Mouse (Mus musculus) liver, embryonic 13.5 days (tissue): Measurements from ENCODE around the gene Medag. TPM values are rescaled to one million over a fixed set of nuclear protein-coding genes. Genes with fewer than 3 reads are reported as not detected.
A peak's percentile ranks its signal among the peaks of the same experiment; 100 is the strongest.

ENCODE experiments used
- ATAC-seq: fragments of 200-750 bp; cut with Nextera tagmentation; 2 replicates; pipeline ENCODE4 v1.8.0; 2017; ENCODE audit warnings: low read depth, mild to moderate bottlenecking, moderate number of reproducible peaks, moderate library complexity
- DNase-seq: peaks from one replicate; pipeline ENCODE4 v3.0.0; 2022
- H3K27ac ChIP-seq: fragments of 300-500 bp; sonication (generic); 2 replicates; pipeline ENCODE4 v1.5.1; 2015; ENCODE audit warnings: moderate library complexity, mild to moderate bottlenecking, inconsistent platforms
- H3K27me3 ChIP-seq: fragments of 300-500 bp; sonication (generic); 2 replicates; pipeline ENCODE4 v1.6.1; 2015; ENCODE audit warnings: mild to moderate bottlenecking, inconsistent platforms
- H3K36me3 ChIP-seq: fragments of 300-500 bp; sonication (generic); 2 replicates; pipeline ENCODE4 v1.6.1; 2015; ENCODE audit warnings: mild to moderate bottlenecking, inconsistent platforms
- H3K4me1 ChIP-seq: fragments of 300-500 bp; sonication (generic); replicated peaks from 2 replicates; pipeline ENCODE4 v1.6.1; 2015; ENCODE audit warnings: inconsistent platforms
- H3K4me2 ChIP-seq: fragments of 300-500 bp; sonication (generic); 2 replicates; pipeline ENCODE4 v1.6.1; 2015; ENCODE audit warnings: inconsistent platforms, mild to moderate bottlenecking, moderate library complexity
- H3K4me3 ChIP-seq: fragments of 300-500 bp; sonication (generic); replicated peaks from 2 replicates; pipeline ENCODE4 v1.5.1; 2015; ENCODE audit warnings: mild to moderate bottlenecking, inconsistent platforms
- H3K9ac ChIP-seq: fragments of 300-500 bp; sonication (generic); 2 replicates; pipeline ENCODE4 v1.6.1; 2015; ENCODE audit warnings: mild to moderate bottlenecking, inconsistent platforms
- H3K9me3 ChIP-seq: fragments of 300-500 bp; sonication (generic); replicated peaks from 2 replicates; pipeline ENCODE4 v1.6.1; 2016; ENCODE audit warnings: inconsistent platforms
- WGBS: fragments of 180-500 bp; shearing (Covaris S2); methylation state at CpG from one replicate; pipeline ENCODE4 v1.1.7; 2015; ENCODE audit not compliant: insufficient replicate concordance; 5-methylcytosine and 5-hydroxymethylcytosine counted together
- polyA plus RNA-seq: library from polyadenylated mRNA; unstranded; fragments of >200 nt; fragmentation: Nextera tagmentation; extraction: Ambion mirVana; gene quantifications from 2 replicates; pipeline ENCODE4 v1.2.1, GENCODE M21; 2015

The Medag gene
- 0.28 and 0.36 TPM in 2 replicates for polyA plus RNA-seq

GRCm38 (mm10) chr5:149411509-149412193 lies at the start of gene Medag:
TSS of gene Medag (plus strand) at chr5:149411749.
- Histone ChIP-seq H3K27me3 (peaks cover 22% of the 10 kb centered on the region), H3K9me3 (no peaks in the 10 kb centered on the region), H3K4me3 (peak within 1 kb of the TSS; percentile 33), H3K9ac (no peak within 1 kb of the TSS), H3K27ac (no peak within 1 kb of the TSS), H3K4me2 (peak within 1 kb of the TSS; percentile 48), H3K4me1 (peaks cover 4% of the 10 kb centered on the region; the same call in 1 of the 2 replicates), H3K36me3 (no peaks in the 10 kb centered on the region)
- no peak for DNase-seq
- peak; percentile 36; the same call in 1 of the 2 replicates for ATAC-seq
- 12% methylated on average over 38 of the region's 38 CpGs for WGBS

- ATAC-seq: no peak
- WGBS: 67% methylated on average over 3 of the region's 3 CpGs
- H3K27me3 ChIP-seq: no peaks in the 10 kb centered on the region
Measured at GRCm38 (mm10) chr5:149362626-149363025, 48.9 kb upstream of the Medag start.

DNA sequence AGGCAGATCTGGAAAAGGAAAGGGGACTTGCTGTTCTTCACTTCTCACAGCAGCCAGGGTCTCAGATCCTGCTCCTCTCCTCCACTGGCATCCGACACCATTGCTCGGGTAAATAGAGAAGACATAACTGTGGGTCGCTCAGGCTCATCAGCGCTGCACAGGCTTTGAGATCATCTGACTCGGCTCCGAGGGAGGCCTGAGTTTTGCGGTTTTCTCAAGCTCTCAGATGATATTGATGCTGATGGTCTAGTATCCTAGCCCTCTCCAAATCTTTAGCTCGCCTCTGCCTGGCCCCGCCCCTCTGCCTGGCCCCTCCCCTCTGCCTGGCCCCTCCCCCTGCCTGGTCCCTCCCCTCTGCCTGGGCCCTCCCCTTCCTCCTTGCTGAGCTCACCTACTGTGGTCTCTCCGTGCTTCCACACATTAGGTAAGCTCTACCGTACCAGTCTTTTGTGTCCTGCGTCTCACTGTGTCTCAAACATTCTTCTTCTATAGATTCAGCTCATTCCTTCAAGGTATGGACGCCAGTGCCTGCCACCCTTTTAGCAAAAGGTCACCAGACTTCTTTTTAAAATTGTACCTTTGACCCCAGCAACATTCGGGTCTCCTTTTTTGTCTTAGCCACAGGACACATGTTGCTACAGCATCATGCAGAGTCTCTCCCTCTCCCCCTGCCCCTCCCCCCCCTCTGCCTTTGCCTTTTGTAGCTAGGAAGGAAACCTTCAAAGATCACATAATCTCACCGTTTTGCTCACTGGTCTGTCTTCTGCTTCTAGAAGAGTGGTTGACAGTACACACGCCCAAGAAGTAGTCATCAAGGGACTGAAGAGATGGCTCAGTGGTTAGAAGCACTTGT lies 47.4 kb upstream of the Medag start:
- 43% methylated on average over 16 of the region's 16 CpGs for WGBS
- H3K4me2 ChIP-seq: no peak overlapping the region
- H3K9ac ChIP-seq: no peak overlapping the region
- no peaks in the 10 kb centered on the region; the same call in 1 of the 2 replicates for H3K4me1 ChIP-seq
- DNase-seq: no peak
- H3K36me3 ChIP-seq: no peaks in the 10 kb centered on the region
- H3K27ac ChIP-seq: no peak overlapping the region
- ATAC-seq: peak; percentile 39; the same call in 1 of the 2 replicates
- no peaks in the 10 kb centered on the region for H3K27me3 ChIP-seq
- H3K9me3 ChIP-seq: peaks cover 11% of the 10 kb centered on the region
- H3K4me3 ChIP-seq: no peak overlapping the region

More at GRCm38 (mm10) chr5:149362626-149363025, 48.9 kb upstream of the Medag start:
- no peak overlapping the region for H3K4me3 ChIP-seq
- H3K4me1 ChIP-seq: no peaks in the 10 kb centered on the region
- no peaks in the 10 kb centered on the region for H3K36me3 ChIP-seq
- no peak overlapping the region for H3K27ac ChIP-seq
- no peak overlapping the region for H3K9ac ChIP-seq
- H3K4me2 ChIP-seq: no peak overlapping the region
- H3K9me3 ChIP-seq: peaks cover 11% of the 10 kb centered on the region
- DNase-seq: no peak

- no peaks in the 10 kb centered on the region; the same call in 1 of the 2 replicates for H3K4me1 ChIP-seq
- no peak overlapping the region for H3K4me2 ChIP-seq
- no peaks in the 10 kb centered on the region for H3K27me3 ChIP-seq
- no peaks in the 10 kb centered on the region for H3K36me3 ChIP-seq
- no peak overlapping the region for H3K9ac ChIP-seq
- no peak overlapping the region for H3K27ac ChIP-seq
- DNase-seq (no peak), ATAC-seq (no peak)
- no peaks in the 10 kb centered on the region for H3K9me3 ChIP-seq
- WGBS: 60% methylated on average over 2 of the region's 2 CpGs
- no peak overlapping the region for H3K4me3 ChIP-seq
Measured at GRCm38 (mm10) chr5:149367011-149367410, 44.5 kb upstream of the Medag start.

DNA sequence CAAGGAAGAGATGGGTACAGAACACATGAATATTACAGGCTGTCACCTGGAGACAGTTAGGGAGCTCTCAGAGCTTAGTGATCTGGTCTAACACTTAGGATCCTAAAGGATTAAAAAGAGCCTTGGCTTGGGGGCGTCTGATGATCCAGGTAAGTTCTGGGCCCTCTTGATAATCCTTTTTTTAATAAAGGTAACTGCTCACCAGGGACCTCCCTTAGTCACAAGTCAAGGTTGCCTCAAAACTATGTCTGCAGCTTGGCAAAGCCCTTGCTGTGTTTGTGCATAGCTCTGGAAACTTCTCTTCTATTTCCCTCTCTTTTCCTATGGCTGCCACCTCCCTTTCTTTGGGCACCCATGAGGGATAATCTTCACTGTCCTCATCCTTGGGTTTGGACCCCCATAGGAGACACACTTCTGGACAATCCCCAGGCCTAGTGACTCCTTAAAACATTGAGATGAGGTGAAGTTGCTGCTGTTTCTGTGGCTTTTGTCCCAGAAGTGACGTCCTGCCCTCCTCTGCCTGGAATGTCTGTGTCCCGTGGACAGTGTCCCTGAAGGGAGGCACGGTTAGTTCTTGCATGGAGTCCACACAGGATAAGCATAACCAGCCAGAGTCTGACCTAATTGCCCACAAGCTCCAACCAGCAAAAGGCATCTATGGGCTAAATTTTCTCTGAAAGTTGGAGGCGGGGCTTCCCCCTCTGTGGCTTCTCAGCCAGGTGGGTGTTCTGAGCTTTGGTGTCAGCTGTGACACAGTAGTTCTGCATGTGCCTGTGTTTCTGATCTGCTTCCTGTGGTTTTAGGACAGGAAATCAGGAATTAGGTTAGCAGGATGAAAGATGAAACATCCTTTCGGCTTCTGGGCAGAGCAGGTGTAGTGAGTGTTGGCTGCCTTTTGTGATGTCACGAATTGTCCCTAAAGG lies 43.7 kb upstream of the Medag start:
- Histone ChIP-seq H3K36me3 (no peaks in the 10 kb centered on the region), H3K27ac (no peak overlapping the region), H3K4me1 (no peaks in the 10 kb centered on the region; the same call in 1 of the 2 replicates), H3K9ac (no peak overlapping the region), H3K27me3 (no peaks in the 10 kb centered on the region), H3K4me3 (no peak overlapping the region), H3K4me2 (no peak overlapping the region), H3K9me3 (no peaks in the 10 kb centered on the region)
- ATAC-seq (no peak), DNase-seq (no peak)
- WGBS: 45% methylated on average over 7 of the region's 7 CpGs

GRCm38 (mm10) chr5:149368575-149369312 lies 42.8 kb upstream of the Medag start:
- Histone ChIP-seq H3K4me1 (no peaks in the 10 kb centered on the region; the same call in none of the 2 replicates), H3K4me2 (no peak overlapping the region), H3K36me3 (no peaks in the 10 kb centered on the region), H3K27me3 (no peaks in the 10 kb centered on the region), H3K4me3 (no peak overlapping the region), H3K9me3 (no peaks in the 10 kb centered on the region), H3K27ac (no peak overlapping the region), H3K9ac (no peak overlapping the region)
- DNase-seq (no peak), ATAC-seq (no peak)
- 53% methylated on average over 12 of the region's 12 CpGs for WGBS

- H3K9ac ChIP-seq: no peak overlapping the region
- H3K9me3 ChIP-seq: no peaks in the 10 kb centered on the region
- H3K4me3 ChIP-seq: no peak overlapping the region
- H3K27me3 ChIP-seq: 0 out of 2 replicates have a peak, but pooled peaks cover 2% of the 10 kb centered on the region
- ATAC-seq (no peak), DNase-seq (no peak)
- no peak overlapping the region for H3K4me2 ChIP-seq
- H3K27ac ChIP-seq: no peak overlapping the region
- no peaks in the 10 kb centered on the region for H3K36me3 ChIP-seq
- H3K4me1 ChIP-seq: peaks cover 6% of the 10 kb centered on the region
- 68% methylated on average over 21 of the region's 21 CpGs for WGBS
Measured at GRCm38 (mm10) chr5:149369373-149370035, 42.0 kb upstream of the Medag start.

DNA sequence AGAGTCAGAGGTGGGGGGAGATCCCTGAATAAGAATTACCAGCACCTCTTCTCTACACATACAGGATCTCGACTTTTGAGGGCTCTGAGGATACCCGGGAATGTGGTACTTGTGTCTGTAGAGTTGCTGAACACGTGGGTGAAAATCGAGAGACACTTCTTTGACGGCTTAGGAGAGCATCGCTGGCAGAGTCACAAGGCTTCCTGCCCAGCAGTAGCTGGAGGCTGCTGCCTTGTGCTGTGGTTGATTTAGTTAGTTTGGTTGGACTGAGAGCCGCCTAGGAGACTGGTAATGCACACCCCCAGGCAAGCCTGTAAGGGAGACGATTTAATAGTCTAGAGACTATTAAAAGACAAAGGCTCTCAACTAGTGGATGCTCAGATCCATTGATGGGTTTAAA lies 39.5 kb upstream of the Medag start:
- H3K27me3 ChIP-seq: 0 out of 2 replicates have a peak, but pooled peaks cover 11% of the 10 kb centered on the region
- no peaks in the 10 kb centered on the region for H3K36me3 ChIP-seq
- no peaks in the 10 kb centered on the region for H3K9me3 ChIP-seq
- no peak overlapping the region for H3K4me3 ChIP-seq
- peaks cover 6% of the 10 kb centered on the region for H3K4me1 ChIP-seq
- no peak overlapping the region for H3K9ac ChIP-seq
- 66% methylated on average over 8 of the region's 8 CpGs for WGBS
- H3K4me2 ChIP-seq: no peak overlapping the region
- ATAC-seq (no peak), DNase-seq (no peak)
- no peak overlapping the region for H3K27ac ChIP-seq

GRCm38 (mm10) chr5:149373224-149373623 lies 38.3 kb upstream of the Medag start:
- DNase-seq (no peak), ATAC-seq (0 out of 2 replicates have a peak, but pooled peaks have one; percentile 38)
- Histone ChIP-seq H3K9me3 (no peaks in the 10 kb centered on the region), H3K27ac (no peak overlapping the region), H3K4me3 (no peak overlapping the region), H3K9ac (no peak overlapping the region), H3K4me1 (peaks cover 9% of the 10 kb centered on the region), H3K4me2 (no peak overlapping the region), H3K36me3 (no peaks in the 10 kb centered on the region), H3K27me3 (0 out of 2 replicates have a peak, but pooled peaks cover 11% of the 10 kb centered on the region)
- 15% methylated on average over 9 of the region's 9 CpGs for WGBS

- H3K9ac ChIP-seq: no peak overlapping the region
- H3K9me3 ChIP-seq: no peaks in the 10 kb centered on the region
- ATAC-seq (no peak), DNase-seq (no peak)
- H3K4me3 ChIP-seq: no peak overlapping the region
- H3K27ac ChIP-seq: no peak overlapping the region
- H3K4me1 ChIP-seq: peaks cover 10% of the 10 kb centered on the region
- H3K27me3 ChIP-seq: 0 out of 2 replicates have a peak, but pooled peaks cover 14% of the 10 kb centered on the region
- WGBS: 26% methylated on average over 7 of the region's 7 CpGs
- H3K4me2 ChIP-seq: no peak overlapping the region
- no peaks in the 10 kb centered on the region for H3K36me3 ChIP-seq
Measured at GRCm38 (mm10) chr5:149374026-149374425, 37.5 kb upstream of the Medag start.
